Mouse (Mus musculus): ENCODE measurements around the gene Vmn1r189.
"Not testable (repeated sequence)": the region's sequence is repeated elsewhere in the genome, so short reads cannot be mapped to it uniquely, and the experiment has no call there.

The Vmn1r189 gene

DNA sequence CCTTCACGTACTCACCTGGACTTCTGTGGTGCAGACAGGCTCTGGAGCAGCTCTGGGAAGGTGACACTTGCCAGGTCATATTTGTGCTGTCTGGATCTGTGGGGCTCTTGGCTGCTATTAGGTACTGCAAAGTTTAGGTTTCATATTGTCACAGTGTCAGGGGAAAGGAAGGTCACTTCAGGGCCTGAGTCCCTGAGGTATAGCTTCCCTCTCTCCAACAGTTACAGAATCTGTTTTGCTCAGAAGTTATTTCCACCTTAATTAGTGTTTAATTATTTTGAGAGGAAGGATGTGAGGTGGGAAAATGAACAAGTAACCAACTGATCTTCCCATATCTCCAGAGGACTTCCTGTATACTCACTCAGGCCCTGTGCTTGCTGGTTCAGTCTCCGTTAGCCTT lies at the start of gene Vmn1r189:
TSS of gene Vmn1r189 (minus strand) at position 101 of the 400 bp plus-strand sequence.
- not testable (repeated sequence) for DNase-seq

DNA sequence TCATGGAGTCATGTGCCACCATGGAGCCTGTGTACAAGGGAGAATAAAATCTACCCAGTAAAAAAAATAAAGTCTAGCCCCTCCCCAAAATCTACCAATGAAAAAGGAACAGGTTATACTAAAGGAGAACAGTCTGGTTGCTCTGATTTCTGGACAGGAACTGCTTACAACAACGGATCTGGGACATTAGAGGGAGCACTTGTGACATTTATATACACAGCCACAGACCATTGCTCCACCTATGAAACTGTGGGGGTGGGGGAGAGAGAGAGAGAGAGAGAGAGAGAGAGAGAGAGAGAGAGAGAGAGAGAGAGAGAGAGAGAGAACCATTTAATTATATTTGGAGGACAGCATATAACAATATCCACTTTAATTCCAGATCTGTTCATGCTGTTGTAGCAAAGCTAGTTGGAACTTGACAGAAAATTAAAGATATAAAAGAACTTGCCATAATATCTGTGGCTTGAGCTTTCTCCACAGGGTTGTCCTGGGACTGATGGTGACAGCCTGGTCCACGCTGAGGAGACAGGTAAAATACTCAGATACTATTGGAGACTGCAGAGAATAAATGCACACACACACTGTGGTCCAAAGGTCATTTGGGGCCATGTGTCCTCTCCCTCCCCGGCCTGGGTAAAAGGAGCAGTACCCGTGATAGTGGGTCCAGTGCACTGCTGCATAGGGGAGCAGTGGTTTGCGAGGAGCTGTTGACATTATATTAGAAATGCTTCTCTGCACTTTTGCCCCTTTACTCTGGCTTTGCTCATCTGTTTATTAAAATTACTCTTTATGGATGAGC lies 31.1 kb upstream of the Vmn1r189 start:
- DNase-seq = not testable (repeated sequence)

DNA sequence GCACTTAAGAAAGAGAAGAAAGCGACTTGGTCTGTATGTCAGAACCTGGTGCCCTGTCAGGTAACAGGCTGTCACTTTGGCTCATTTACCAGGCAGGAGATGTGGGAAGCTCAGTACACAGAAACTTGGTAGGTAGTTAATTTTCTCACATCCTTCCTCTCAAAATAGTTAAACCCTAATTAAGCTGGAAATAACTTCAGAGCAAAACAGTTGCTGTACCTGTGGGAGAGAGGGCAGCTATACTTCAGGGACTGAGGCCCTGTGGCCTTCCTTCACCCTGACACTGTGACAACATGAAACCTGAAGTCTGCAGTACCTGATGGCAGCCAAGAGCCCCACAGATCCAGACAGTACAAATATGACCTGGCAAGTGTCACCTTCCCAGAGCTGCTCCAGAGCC lies 21.5 kb downstream of the Vmn1r189 start, which contains the start of gene Vmn1r188:
TSS of gene Vmn1r188 (plus strand) at position 301 of the 400 bp plus-strand sequence.
- DNase-seq = not testable (repeated sequence)

DNA sequence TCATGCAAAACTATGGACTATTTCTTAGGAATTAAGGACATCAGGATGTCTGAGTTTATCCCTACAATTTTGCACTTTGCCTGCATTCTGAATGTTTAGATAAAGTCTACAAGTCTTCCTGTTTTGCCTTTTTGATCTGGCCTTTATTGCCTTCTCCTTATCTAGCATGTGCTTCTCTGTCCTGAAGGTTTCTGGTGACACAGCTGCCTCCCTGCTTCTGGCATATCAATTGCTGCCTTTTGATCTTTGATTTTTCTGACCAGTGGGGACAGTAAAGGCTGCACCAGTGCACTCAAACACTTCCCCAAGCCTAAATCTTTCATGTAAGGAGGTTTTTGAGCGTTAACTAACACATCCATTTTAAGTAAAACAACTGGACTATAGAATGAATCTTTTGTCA lies 42.2 kb downstream of the Vmn1r189 start:
- no peak for DNase-seq

- no peak for DNase-seq
Measured at GRCm38 (mm10) chr13:22061422-22061821, 44.2 kb downstream of the Vmn1r189 start.

- DNase-seq = no peak
Measured at GRCm38 (mm10) chr13:22053754-22054153, 51.9 kb downstream of the Vmn1r189 start.

DNA sequence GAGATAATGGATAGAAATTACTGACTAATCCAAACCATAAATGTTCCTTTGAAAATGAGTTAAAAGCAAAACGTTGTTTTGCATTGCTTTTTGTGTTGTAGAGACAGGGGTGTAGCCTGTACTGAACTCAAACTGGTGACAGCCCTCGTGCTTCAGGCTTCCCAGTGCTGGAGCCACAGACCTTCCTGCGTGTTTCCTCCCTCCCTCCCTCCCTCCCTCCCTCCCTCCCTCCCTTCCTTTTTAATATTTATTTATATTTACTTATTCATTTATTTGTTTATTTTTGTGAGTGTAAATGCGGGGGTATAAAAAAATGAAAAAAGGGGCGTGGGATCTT lies 54.1 kb downstream of the Vmn1r189 start:
- no peak for DNase-seq

- peak; percentile 95 for DNase-seq
Measured at GRCm38 (mm10) chr13:22050591-22051522, 54.8 kb downstream of the Vmn1r189 start.
